Mouse (Mus musculus): ENCODE data around the gene Ccdc33. TPM values are rescaled to one million over a fixed set of nuclear protein-coding genes. Genes with fewer than 3 reads are reported as not detected.

Ccdc33 gene
- polyA plus RNA-seq, 2 experiments, result not detected

GRCm38 (mm10) chr9:57998032-57998659 is 120.5 kb downstream of the Ccdc33 start:
- Histone ChIP-seq H3K27ac (no peak overlapping the region), H3K4me1 (replicated peaks; ENCODE audit: control insufficient read depth in 2 of 2, insufficient read depth in 2 of 2, low read length in 1 of 2) (no peaks in the 10 kb centered on the region), H3K9me3 (ENCODE audit: control insufficient read depth, low read length) (no peaks in the 10 kb centered on the region), H3K36me3 (replicated peaks; ENCODE audit: control insufficient read depth, insufficient read depth, low read depth) (no peaks in the 10 kb centered on the region), H3K4me2 (ENCODE audit: low read depth) (peak overlapping the region; percentile 39), H3K4me3 (ENCODE audit: insufficient read depth in 1 of 2, low read depth in 2 of 2, low read length in 2 of 2) (peak overlapping the region in 1 of 2 experiments; percentile 2; a peak in 2 of 4 replicates), H3K27me3 (ENCODE audit: control insufficient read depth, insufficient read depth, low read length) (peaks cover 7% of the 10 kb centered on the region), H3K9ac (replicated peaks) (no peak overlapping the region)
- WGBS (ENCODE audit: insufficient replicate concordance), result 1% methylated on average over 20 of the region's 20 CpGs
- peak; percentile 76 for TF ChIP-seq CTCF (IDR thresholded peaks at IDR 0.05; ENCODE audit: low read depth)
- TF ChIP-seq EP300 (IDR thresholded peaks at IDR 0.05; ENCODE audit: low read depth), result no peak
- ATAC-seq (ENCODE audit: insufficient read depth) (no peak), DNase-seq (ENCODE audit: low read depth in 3 of 3, low spot score in 3 of 3) (peak; percentile 14 to 29 (median 26))

DNA sequence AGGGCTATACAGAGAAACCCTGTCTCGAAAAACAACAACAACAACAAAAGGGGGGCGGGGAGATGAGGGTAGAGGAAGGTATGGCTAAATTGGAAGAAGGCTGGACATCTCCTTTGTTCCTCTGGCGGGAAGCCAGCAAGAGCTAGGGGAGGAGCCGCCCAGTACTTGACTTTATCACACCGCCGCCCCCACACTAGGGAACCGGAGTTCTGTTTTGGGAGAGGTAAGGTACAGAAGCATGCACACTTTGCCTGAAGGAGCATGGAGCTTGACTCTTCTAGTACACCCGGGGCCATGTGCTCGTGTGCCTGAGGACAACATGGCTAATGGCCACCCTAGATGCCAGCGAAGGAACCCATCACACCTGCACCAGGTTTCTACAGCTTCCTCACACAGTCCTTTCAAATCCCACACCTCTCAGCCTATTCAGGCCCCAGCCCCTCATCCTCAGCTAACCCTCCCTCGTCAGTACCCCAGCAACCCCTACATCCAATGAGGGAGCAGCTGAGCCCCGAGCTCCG is 121.1 kb downstream of the Ccdc33 start:
- no peak overlapping the region for H3K9ac ChIP-seq (replicated peaks)
- peak overlapping the region; percentile 39 for H3K4me2 ChIP-seq (ENCODE audit: low read depth)
- H3K36me3 ChIP-seq (replicated peaks; ENCODE audit: control insufficient read depth, insufficient read depth, low read depth), result no peaks in the 10 kb centered on the region
- DNase-seq (ENCODE audit: low read depth in 3 of 3, low spot score in 3 of 3) (no peak), ATAC-seq (ENCODE audit: insufficient read depth) (no peak)
- WGBS (ENCODE audit: insufficient replicate concordance), result 16% methylated on average over 13 of the region's 13 CpGs
- peaks cover 7% of the 10 kb centered on the region for H3K27me3 ChIP-seq (ENCODE audit: control insufficient read depth, insufficient read depth, low read length)
- H3K9me3 ChIP-seq (ENCODE audit: control insufficient read depth, low read length), result no peaks in the 10 kb centered on the region
- peak overlapping the region in 1 of 2 experiments; percentile 2; a peak in 1 of 4 replicates for H3K4me3 ChIP-seq (ENCODE audit: insufficient read depth in 1 of 2, low read depth in 2 of 2, low read length in 2 of 2)
- no peaks in the 10 kb centered on the region for H3K4me1 ChIP-seq (replicated peaks; ENCODE audit: control insufficient read depth in 2 of 2, insufficient read depth in 2 of 2, low read length in 1 of 2)
- no peak overlapping the region for H3K27ac ChIP-seq
- no peak for TF ChIP-seq EP300 (IDR thresholded peaks at IDR 0.05; ENCODE audit: low read depth)
- no peak for TF ChIP-seq CTCF (IDR thresholded peaks at IDR 0.05; ENCODE audit: low read depth)

- Histone ChIP-seq H3K27me3 (ENCODE audit: control insufficient read depth, insufficient read depth, low read length) (peaks cover 7% of the 10 kb centered on the region), H3K9ac (replicated peaks) (no peak overlapping the region), H3K4me2 (ENCODE audit: low read depth) (no peak overlapping the region), H3K36me3 (replicated peaks; ENCODE audit: control insufficient read depth, insufficient read depth, low read depth) (no peaks in the 10 kb centered on the region), H3K4me3 (ENCODE audit: insufficient read depth in 1 of 2, low read depth in 2 of 2, low read length in 2 of 2) (no peak overlapping the region), H3K9me3 (ENCODE audit: control insufficient read depth, low read length) (no peaks in the 10 kb centered on the region), H3K27ac (no peak overlapping the region), H3K4me1 (replicated peaks; ENCODE audit: control insufficient read depth in 2 of 2, insufficient read depth in 2 of 2, low read length in 1 of 2) (no peaks in the 10 kb centered on the region)
- ATAC-seq (ENCODE audit: insufficient read depth) (no peak), DNase-seq (ENCODE audit: low read depth in 3 of 3, low spot score in 3 of 3) (no peak)
- WGBS (ENCODE audit: insufficient replicate concordance), result 20% methylated on average over 4 of the region's 4 CpGs
- TF ChIP-seq CTCF (IDR thresholded peaks at IDR 0.05; ENCODE audit: low read depth) (peak; percentile 43), EP300 (IDR thresholded peaks at IDR 0.05; ENCODE audit: low read depth) (no peak)
Measured at GRCm38 (mm10) chr9:57995282-57995681, 123.3 kb downstream of the Ccdc33 start.

GRCm38 (mm10) chr9:57992781-57993591 is 125.6 kb downstream of the Ccdc33 start:
- ATAC-seq (ENCODE audit: insufficient read depth) (no peak), DNase-seq (ENCODE audit: low read depth in 3 of 3, low spot score in 3 of 3) (no peak)
- no peak overlapping the region for H3K9ac ChIP-seq (replicated peaks)
- no peaks in the 10 kb centered on the region for H3K36me3 ChIP-seq (replicated peaks; ENCODE audit: control insufficient read depth, insufficient read depth, low read depth)
- H3K4me3 ChIP-seq (ENCODE audit: insufficient read depth in 1 of 2, low read depth in 2 of 2, low read length in 2 of 2), result no peak overlapping the region
- no peaks in the 10 kb centered on the region for H3K4me1 ChIP-seq (replicated peaks; ENCODE audit: control insufficient read depth in 2 of 2, insufficient read depth in 2 of 2, low read length in 1 of 2)
- peaks cover 6% of the 10 kb centered on the region for H3K27me3 ChIP-seq (ENCODE audit: control insufficient read depth, insufficient read depth, low read length)
- WGBS (ENCODE audit: insufficient replicate concordance), result 41% methylated on average over 8 of the region's 8 CpGs
- TF ChIP-seq CTCF (IDR thresholded peaks at IDR 0.05; ENCODE audit: low read depth), result no peak
- TF ChIP-seq EP300 (IDR thresholded peaks at IDR 0.05; ENCODE audit: low read depth), result no peak
- H3K4me2 ChIP-seq (ENCODE audit: low read depth), result no peak overlapping the region
- H3K9me3 ChIP-seq (ENCODE audit: control insufficient read depth, low read length), result no peaks in the 10 kb centered on the region
- no peak overlapping the region for H3K27ac ChIP-seq

GRCm38 (mm10) chr9:57992060-57992459 is 126.6 kb downstream of the Ccdc33 start:
- H3K9me3 ChIP-seq (ENCODE audit: control insufficient read depth, low read length), result no peaks in the 10 kb centered on the region
- no peak overlapping the region for H3K9ac ChIP-seq (replicated peaks)
- H3K4me2 ChIP-seq (ENCODE audit: low read depth), result no peak overlapping the region
- no peak for TF ChIP-seq EP300 (IDR thresholded peaks at IDR 0.05; ENCODE audit: low read depth)
- TF ChIP-seq CTCF (IDR thresholded peaks at IDR 0.05; ENCODE audit: low read depth), result no peak
- ATAC-seq (ENCODE audit: insufficient read depth) (no peak), DNase-seq (ENCODE audit: low read depth in 3 of 3, low spot score in 3 of 3) (no peak)
- H3K27me3 ChIP-seq (ENCODE audit: control insufficient read depth, insufficient read depth, low read length), result no peaks in the 10 kb centered on the region; the same call in 1 of the 2 replicates
- no peaks in the 10 kb centered on the region for H3K4me1 ChIP-seq (replicated peaks; ENCODE audit: control insufficient read depth in 2 of 2, insufficient read depth in 2 of 2, low read length in 1 of 2)
- H3K36me3 ChIP-seq (replicated peaks; ENCODE audit: control insufficient read depth, insufficient read depth, low read depth), result no peaks in the 10 kb centered on the region
- no peak overlapping the region for H3K27ac ChIP-seq
- H3K4me3 ChIP-seq (ENCODE audit: insufficient read depth in 1 of 2, low read depth in 2 of 2, low read length in 2 of 2), result no peak overlapping the region
- WGBS (ENCODE audit: insufficient replicate concordance), result 34% methylated on average over 3 of the region's 3 CpGs

Measured in liver, embryonic 14.5 days (tissue).